Mouse (Mus musculus) heart, postnatal 0 days (tissue): ENCODE data around the gene Gata5. TPM values are rescaled to one million over a fixed set of nuclear protein-coding genes. Genes with fewer than 3 reads are reported as not detected.
A peak's percentile ranks its signal among the peaks of the same experiment; 100 is the strongest.

Experiments
- ATAC-seq: fragments of 200-750 bp; cut with Nextera tagmentation; 2 replicates; pipeline ENCODE4 v1.8.0; 2017; ENCODE audit warnings: low read depth, moderate number of reproducible peaks, moderate library complexity; ENCODE audit not compliant: insufficient read depth
- DNase-seq: peaks from one replicate; pipeline ENCODE4 v3.0.0-alpha.2; 2016; ENCODE audit warnings: low spot score
- H3K27ac ChIP-seq: fragments of 300-500 bp; sonication (generic); 2 replicates; pipeline ENCODE4 v1.5.1; 2014; ENCODE audit warnings: low read depth, mild to moderate bottlenecking
- H3K27me3 ChIP-seq: fragments of 300-500 bp; sonication (generic); 2 replicates; pipeline ENCODE4 v1.6.1; 2014; ENCODE audit warnings: low read length, mixed read lengths; ENCODE audit not compliant: control insufficient read depth, insufficient read depth
- H3K36me3 ChIP-seq: fragments of 300-500 bp; sonication (generic); replicated peaks from 2 replicates; pipeline ENCODE4 v1.6.1; 2014; ENCODE audit warnings: low read length, mixed read lengths; ENCODE audit not compliant: control insufficient read depth, insufficient read depth
- H3K4me1 ChIP-seq: fragments of 300-500 bp; sonication (generic); 2 replicates; pipeline ENCODE4 v1.6.1; 2014; ENCODE audit warnings: antibody characterized with exemption; ENCODE audit not compliant: control insufficient read depth, insufficient read depth
- H3K4me2 ChIP-seq: fragments of 300-500 bp; sonication (generic); 2 replicates; pipeline ENCODE4 v1.6.1; 2014; ENCODE audit warnings: low read depth, mild to moderate bottlenecking, low read length, moderate library complexity
- H3K4me3 ChIP-seq: fragments of 300-500 bp; sonication (generic); 2 replicates; pipeline ENCODE4 v1.5.1; 2014; ENCODE audit warnings: low read depth, low read length
- H3K9ac ChIP-seq: fragments of 300-500 bp; sonication (generic); replicated peaks from 2 replicates; pipeline ENCODE4 v1.6.1; 2014; ENCODE audit warnings: low read depth, low read length, mixed read lengths
- H3K9me3 ChIP-seq: fragments of 300-500 bp; sonication (generic); replicated peaks from 2 replicates; pipeline ENCODE4 v1.6.1; 2016; ENCODE audit warnings: low read length; ENCODE audit not compliant: control insufficient read depth
- CTCF ChIP-seq: IDR thresholded peaks from 2 replicates; pipeline ENCODE4 v1.5.1; 2016; ENCODE audit warnings: antibody characterized with exemption, control low read depth, low read depth
- EP300 ChIP-seq: IDR thresholded peaks from 2 replicates; pipeline ENCODE4 v1.6.1; 2016; ENCODE audit warnings: antibody characterized with exemption, low read depth
- WGBS: fragments of 180-500 bp; shearing (Covaris S2); extraction: QIAGEN DNeasy Blood & Tissue Kit; methylation state at CpG from one replicate; pipeline ENCODE4 v1.1.7; 2014; 5-methylcytosine and 5-hydroxymethylcytosine counted together
- polyA plus RNA-seq: library from polyadenylated mRNA; unstranded; fragments of >200 nt; fragmentation: Nextera tagmentation; extraction: Ambion mirVana; gene quantifications from 2 replicates; pipeline ENCODE4 v1.2.1, GENCODE M21; 2015
- total RNA-seq: library from RNA; depleted of rRNA; stranded (reverse); fragments of >200 nt; gene quantifications from 2 replicates; pipeline ENCODE4 v1.2.3, GENCODE M21; 2014; ENCODE audit warnings: low replicate concordance

Gata5 gene
- total and polyA plus RNA-seq, 2 experiments from 2014 or later, result 1.2 to 5.7 TPM

DNA sequence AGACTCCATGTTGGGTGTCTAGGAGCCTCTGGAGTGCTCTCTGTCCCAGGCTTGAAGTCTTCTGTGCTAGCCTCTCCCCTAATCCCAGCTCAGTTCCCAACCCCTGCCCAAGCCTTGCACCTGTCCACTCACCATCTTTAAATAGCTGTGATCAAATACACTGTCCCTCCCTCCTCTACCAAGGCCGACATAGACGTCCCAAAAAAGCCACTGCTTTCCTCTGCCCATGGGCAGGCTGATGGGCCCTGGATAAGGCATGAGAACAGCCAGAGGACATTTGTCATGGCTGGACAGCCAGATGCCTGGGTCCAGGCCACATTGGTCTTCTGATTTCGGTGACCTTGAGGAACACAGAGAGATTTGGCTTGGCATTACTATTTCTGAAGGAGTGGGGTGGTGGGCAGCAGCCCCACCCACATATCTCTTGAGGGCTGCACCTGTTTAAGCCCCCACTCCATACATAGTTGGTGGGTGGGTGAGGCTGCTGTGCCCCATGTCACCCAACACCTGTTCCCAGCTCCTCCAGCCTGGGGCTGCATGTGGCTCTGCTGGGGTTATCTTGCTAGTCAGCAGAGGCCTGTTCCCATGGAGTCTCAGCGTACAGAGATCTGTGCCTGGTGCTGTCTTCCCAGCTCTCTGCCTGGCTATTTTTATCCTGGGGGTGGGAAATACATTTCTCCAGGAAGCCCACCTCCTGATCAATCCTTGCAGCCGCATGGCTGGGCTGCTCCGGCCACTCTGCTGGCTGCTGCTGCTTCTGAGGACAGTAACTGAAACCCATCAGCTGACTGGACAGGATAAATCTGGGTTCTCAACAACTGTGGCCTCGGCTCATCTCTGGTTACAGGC, 28.3 kb upstream of the Gata5 start:
- peak overlapping the region; percentile 72 for H3K27ac ChIP-seq
- no peaks in the 10 kb centered on the region for H3K36me3 ChIP-seq
- TF ChIP-seq CTCF, result no peak
- no peak for TF ChIP-seq EP300
- DNase-seq (no peak), ATAC-seq (peak; percentile 31)
- H3K27me3 ChIP-seq, result 0 out of 2 replicates have a peak, but pooled peaks cover under 1% of the 10 kb centered on the region
- peaks cover 22% of the 10 kb centered on the region for H3K4me1 ChIP-seq
- H3K4me3 ChIP-seq, result no peak overlapping the region
- whole genome bisulfite sequencing, result 35% methylated on average over 7 of the region's 7 CpGs
- no peaks in the 10 kb centered on the region for H3K9me3 ChIP-seq
- no peak overlapping the region for H3K9ac ChIP-seq
- H3K4me2 ChIP-seq, result no peak overlapping the region

GRCm38 (mm10) chr2:180359062-180359461, 24.6 kb upstream of the Gata5 start:
- no peak overlapping the region for H3K27ac ChIP-seq
- no peaks in the 10 kb centered on the region for H3K9me3 ChIP-seq
- peaks cover 6% of the 10 kb centered on the region for H3K27me3 ChIP-seq
- ATAC-seq, result peak; percentile 85
- TF ChIP-seq CTCF (peak; percentile 84), EP300 (no peak)
- no peaks in the 10 kb centered on the region for H3K36me3 ChIP-seq
- no peak overlapping the region for H3K4me3 ChIP-seq
- no peak overlapping the region for H3K4me2 ChIP-seq
- WGBS, result 4% methylated on average over 4 of the region's 4 CpGs
- no peak overlapping the region for H3K9ac ChIP-seq
- H3K4me1 ChIP-seq, result peaks cover 21% of the 10 kb centered on the region
- DNase-seq, result peak; percentile 83

- DNase-seq (no peak), ATAC-seq (peak; percentile 54; the same call in 1 of the 2 replicates)
- TF ChIP-seq CTCF (peak; percentile 79), EP300 (no peak)
- 32% methylated on average over 20 of the region's 20 CpGs for WGBS
- no peak overlapping the region for H3K4me3 ChIP-seq
- no peaks in the 10 kb centered on the region for H3K36me3 ChIP-seq
- no peak overlapping the region for H3K4me2 ChIP-seq
- no peaks in the 10 kb centered on the region for H3K4me1 ChIP-seq
- peaks cover 16% of the 10 kb centered on the region for H3K27me3 ChIP-seq
- H3K9me3 ChIP-seq, result no peaks in the 10 kb centered on the region
- no peak overlapping the region for H3K27ac ChIP-seq
- H3K9ac ChIP-seq, result no peak overlapping the region
Measured at GRCm38 (mm10) chr2:180353338-180353737, 18.8 kb upstream of the Gata5 start.

- Histone ChIP-seq H3K27me3 (peaks cover 12% of the 10 kb centered on the region), H3K36me3 (no peaks in the 10 kb centered on the region), H3K9ac (no peak overlapping the region), H3K4me3 (no peak overlapping the region), H3K4me2 (no peak overlapping the region), H3K27ac (no peak overlapping the region), H3K9me3 (no peaks in the 10 kb centered on the region), H3K4me1 (peaks cover 13% of the 10 kb centered on the region; the same call in 1 of the 2 replicates)
- TF ChIP-seq CTCF (peak; percentile 73), EP300 (no peak)
- ATAC-seq (no peak), DNase-seq (peak; percentile 51)
- 64% methylated on average over 2 of the region's 2 CpGs for WGBS
Measured at GRCm38 (mm10) chr2:180350700-180351099, 16.2 kb upstream of the Gata5 start.

DNA sequence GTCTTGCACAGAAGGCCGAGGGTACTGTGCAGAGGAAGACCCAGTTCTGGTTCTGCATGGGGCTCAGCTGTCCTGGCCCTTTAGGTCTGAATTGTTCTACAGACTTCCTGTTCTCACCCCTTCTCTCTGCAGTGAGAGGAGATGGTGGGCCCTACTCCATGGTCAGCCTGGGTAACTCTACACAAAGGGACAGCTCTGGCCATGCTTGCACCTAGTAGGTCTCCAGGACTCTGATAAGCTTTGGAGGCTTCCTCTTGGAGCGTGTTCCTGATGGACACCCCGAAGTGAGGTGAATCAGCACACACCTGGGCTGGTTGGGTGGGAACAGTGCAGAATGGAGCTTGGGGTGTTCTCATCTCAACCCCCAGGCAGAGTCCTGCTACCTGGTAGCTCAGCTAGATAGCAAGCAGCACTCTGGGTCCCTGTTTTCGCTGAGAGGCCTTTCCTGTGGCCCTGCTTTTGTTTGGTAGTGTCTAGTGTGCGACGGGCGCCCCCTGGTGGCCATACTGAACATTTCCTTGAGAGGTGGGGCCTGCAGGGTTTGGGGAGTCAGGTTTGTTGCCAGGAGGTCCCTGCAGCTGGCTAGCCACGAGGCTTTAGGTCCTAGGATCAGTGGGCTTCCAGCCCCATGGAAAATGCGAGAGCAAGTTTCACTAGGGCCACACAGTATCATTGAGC, 12.5 kb upstream of the Gata5 start:
- H3K27me3 ChIP-seq, result 0 out of 2 replicates have a peak, but pooled peaks cover 1% of the 10 kb centered on the region
- H3K9me3 ChIP-seq, result no peaks in the 10 kb centered on the region
- ATAC-seq (peak; percentile 68), DNase-seq (peak; percentile 60)
- no peak overlapping the region for H3K4me3 ChIP-seq
- H3K4me2 ChIP-seq, result no peak overlapping the region
- peak; percentile 92 for TF ChIP-seq CTCF
- TF ChIP-seq EP300, result no peak
- no peak overlapping the region for H3K9ac ChIP-seq
- no peak overlapping the region for H3K27ac ChIP-seq
- 24% methylated on average over 9 of the region's 9 CpGs for WGBS
- H3K4me1 ChIP-seq, result peaks cover 19% of the 10 kb centered on the region; the same call in 1 of the 2 replicates
- no peaks in the 10 kb centered on the region for H3K36me3 ChIP-seq
